In genomic region chr13:60809690-60810089, GRCm38 (mm10) we compare ENCODE assay signal across 25 mouse cellular contexts. TPM values are rescaled to one million over a fixed set of nuclear protein-coding genes. Genes with fewer than 3 reads are reported as not detected.
"Had no signal": no experiment of that assay in that cellular context is flagged by ENCODE, and none has a peak within 500 bp of the region (broad histone marks: within the 10 kb centered on the region; RNA-seq: fewer than 3 reads in every experiment).

No protein-coding gene starts in this region.

- H3K9ac ChIP-seq: neural tube, embryonic 13.5 days; neural tube, embryonic 15.5 days; stomach, embryonic 15.5 days had no signal

- H3K27ac ChIP-seq: neural tube, embryonic 13.5 days; neural tube, embryonic 15.5 days; stomach, embryonic 15.5 days; stomach, postnatal 0 days had no signal

- H3K4me2 ChIP-seq: neural tube, embryonic 13.5 days; neural tube, embryonic 15.5 days; stomach, embryonic 15.5 days had no signal

- H3K4me3 ChIP-seq: neural tube, embryonic 13.5 days; neural tube, embryonic 15.5 days; stomach, embryonic 15.5 days had no signal

- H3K9me3 ChIP-seq: neural tube, embryonic 13.5 days; neural tube, embryonic 15.5 days; stomach, embryonic 15.5 days had no signal

- H3K27me3 ChIP-seq: neural tube, embryonic 13.5 days; neural tube, embryonic 15.5 days; stomach, embryonic 15.5 days had no signal

- H3K36me3 ChIP-seq: neural tube, embryonic 13.5 days; neural tube, embryonic 15.5 days; stomach, embryonic 15.5 days had no signal

- DNase-seq: retina, postnatal 1 day; right cerebral cortex, adult 18-20 months; right cerebral cortex, postnatal 14 days; right cerebral cortex, postnatal 25 days; right cerebral cortex, postnatal 4 days; spleen, adult 18-20 months; thymus, adult 18-20 months; thymus, adult 2 months; thymus, postnatal 14 days; thymus, postnatal 25 days; thymus, postnatal 36 days; thymus, postnatal 4 days had no signal

- H3K4me1 ChIP-seq: neural tube, embryonic 13.5 days; neural tube, embryonic 15.5 days; stomach, embryonic 15.5 days had no signal

RNA-seq across cellular contexts. Expression of gene Ctsll3, which starts 7.0 kb away (rescaled TPM):
- total RNA-seq: neutrophil, adult 5-6 weeks had no signal
- polyA plus RNA-seq: neural tube, embryonic 13.5 days; neural tube, embryonic 14.5 days; neural tube, embryonic 15.5 days; small intestine, adult 2 months; spleen, adult 2 months; stomach, embryonic 14.5 days; stomach, embryonic 15.5 days; stomach, embryonic 16.5 days; testis, adult 2 months; thymus, adult 2 months; thymus, postnatal 0 days; urinary bladder, adult 2 months had no signal

RNA-seq across cellular contexts. Expression of gene BC051665, which starts 23.5 kb away (rescaled TPM):
- total RNA-seq: neutrophil, adult 5-6 weeks had no signal
- polyA plus RNA-seq: neural tube, embryonic 13.5 days; neural tube, embryonic 14.5 days; neural tube, embryonic 15.5 days; small intestine, adult 2 months; spleen, adult 2 months; stomach, embryonic 14.5 days; stomach, embryonic 15.5 days; stomach, embryonic 16.5 days; stomach, postnatal 0 days; testis, adult 2 months; thymus, adult 2 months; thymus, postnatal 0 days; urinary bladder, adult 2 months had no signal

RNA-seq across cellular contexts. Expression of gene 4930486L24Rik, which starts 54.6 kb away (rescaled TPM):
- total RNA-seq: neutrophil, adult 5-6 weeks had no signal
- polyA plus RNA-seq: neural tube, embryonic 13.5 days; neural tube, embryonic 14.5 days; neural tube, embryonic 15.5 days; small intestine, adult 2 months; stomach, embryonic 14.5 days; stomach, embryonic 15.5 days; stomach, embryonic 16.5 days; stomach, postnatal 0 days had no signal
